Mouse (Mus musculus) CH12.LX (cell line): ENCODE results near the gene Magix.

Source experiments
- CTCF ChIP-seq, 2 experiments: IDR thresholded peaks in 1 of 2; conservative IDR thresholded peaks in 1 of 2; 2 replicates each; pipeline ENCODE4 v1.5.1; 2011 to 2012; ENCODE audit warnings: low read depth in 2 of 2, low read length in 2 of 2, improper control_type of control experiment in 1 of 2, inconsistent platforms in 1 of 2, mild to moderate bottlenecking in 1 of 2, moderate library complexity in 1 of 2
- UBTF ChIP-seq: IDR thresholded peaks from 2 replicates; pipeline ENCODE4 v1.6.1; 2012; ENCODE audit warnings: low read depth, mild to moderate bottlenecking, inconsistent platforms, low read length, improper control_type of control experiment, moderate library complexity

- no peak for TF ChIP-seq UBTF
- no peak for TF ChIP-seq CTCF (conservative IDR thresholded peaks at IDR 0.05 in 1 of 2, IDR thresholded peaks at IDR 0.05 in 1 of 2; ENCODE audit: low read depth in 2 of 2, low read length in 2 of 2)
Measured at GRCm38 (mm10) chrX:7658031-7658784, 22.8 kb downstream of the Magix start.
